Mouse (Mus musculus): ENCODE measurements around the gene Lyrm9. TPM values are rescaled to one million over a fixed set of nuclear protein-coding genes. Genes with fewer than 3 reads are reported as not detected.

Gene Lyrm9
- polyA plus RNA-seq, 1 experiment from 2014 or later, result 22.5 TPM

Other genes with a start within 250 kb of the Lyrm9 start
- gene Nlk, start 129.2 kb upstream of the Lyrm9 start, polyA plus RNA-seq (2015; fragmentation: Nextera tagmentation; extraction: Ambion mirVana), result 15.5 and 17.4 TPM in 2 replicates
- 41.8 and 45.7 TPM in 2 replicates for gene Ccnq, start 74.9 kb upstream of the Lyrm9 start, polyA plus RNA-seq (2015; fragmentation: Nextera tagmentation; extraction: Ambion mirVana)
- gene Nos2, start 94.2 kb downstream of the Lyrm9 start, polyA plus RNA-seq (2015; fragmentation: Nextera tagmentation; extraction: Ambion mirVana), result 2.0 and 2.6 TPM in 2 replicates
- 40.5 and 49.9 TPM in 2 replicates for gene Lgals9, start 158.4 kb downstream of the Lyrm9 start, polyA plus RNA-seq (2015; fragmentation: Nextera tagmentation; extraction: Ambion mirVana)